Mouse (Mus musculus) midbrain, embryonic 13.5 days (tissue): Measurements from ENCODE around the gene Sin3b. TPM values are rescaled to one million over a fixed set of nuclear protein-coding genes. Genes with fewer than 3 reads are reported as not detected.

Source experiments
- microRNA-seq: library from miRNA; unstranded; fragments of <30 nt; microRNA quantifications from one replicate; pipeline ENCODE4, GENCODE M21; 2016
- polyA plus RNA-seq: library from polyadenylated mRNA; unstranded; fragments of >200 nt; fragmentation: Nextera tagmentation; extraction: Ambion mirVana; gene quantifications from 2 replicates; pipeline ENCODE4 v1.2.1, GENCODE M21; 2015

Sin3b gene
- polyA plus RNA-seq, 1 experiment from 2014 or later = 182 TPM

Small RNAs within 50 kb of the gene (microRNA-seq; reads per million reads assigned to microRNA genes)
- not detected for gene Gm26237

Other genes with a start within 250 kb of the Sin3b start
- gene Cherp, start 248.1 kb upstream of the Sin3b start, polyA plus RNA-seq = 49.7 and 56.3 TPM in 2 replicates
- 9.0 and 11.9 TPM in 2 replicates for gene Slc35e1, start 230.7 kb upstream of the Sin3b start, polyA plus RNA-seq
- gene Med26, start 175.0 kb upstream of the Sin3b start, polyA plus RNA-seq = 16.6 and 17.7 TPM in 2 replicates
- 129 and 135 TPM in 2 replicates for gene Smim7, start 152.2 kb upstream of the Sin3b start, polyA plus RNA-seq
- gene Tmem38a, start 151.2 kb upstream of the Sin3b start, polyA plus RNA-seq = 15.5 and 16.0 TPM in 2 replicates
- 0.45 and 0.70 TPM in 2 replicates for gene Nwd1, start 76.6 kb upstream of the Sin3b start, polyA plus RNA-seq
- gene F2rl3, start 38.6 kb downstream of the Sin3b start, polyA plus RNA-seq = 0.30 and 0.40 TPM in 2 replicates